Mouse (Mus musculus) heart, embryonic 16.5 days (tissue): Measurements from ENCODE around the gene Prr15l. TPM values are rescaled to one million over a fixed set of nuclear protein-coding genes. Genes with fewer than 3 reads are reported as not detected.

ENCODE experiments used
- ATAC-seq: fragments of 200-750 bp; cut with Nextera tagmentation; replicated peaks from 2 replicates; pipeline ENCODE4 v1.8.0; 2017; ENCODE audit warnings: moderate number of reproducible peaks; ENCODE audit not compliant: insufficient read depth, low FRiP score; ENCODE audit errors: extremely low read depth
- H3K27ac ChIP-seq: fragments of 300-500 bp; sonication (generic); 2 replicates; pipeline ENCODE4 v1.5.1; 2014; ENCODE audit warnings: mild to moderate bottlenecking, low read length, control low read depth, moderate library complexity
- H3K27me3 ChIP-seq: fragments of 300-500 bp; sonication (generic); 2 replicates; pipeline ENCODE4 v1.6.1; 2014; ENCODE audit warnings: low read length, mixed read lengths; ENCODE audit not compliant: control insufficient read depth, insufficient read depth
- H3K36me3 ChIP-seq: fragments of 300-500 bp; sonication (generic); 2 replicates; pipeline ENCODE4 v1.6.1; 2014; ENCODE audit not compliant: control insufficient read depth, insufficient read depth
- H3K4me1 ChIP-seq: fragments of 300-500 bp; sonication (generic); 2 replicates; pipeline ENCODE4 v1.6.1; 2014; ENCODE audit warnings: low read length, mixed read lengths; ENCODE audit not compliant: control insufficient read depth, insufficient read depth
- H3K4me2 ChIP-seq: fragments of 300-500 bp; sonication (generic); 2 replicates; pipeline ENCODE4 v1.6.1; 2014; ENCODE audit warnings: low read depth, mild to moderate bottlenecking, control low read depth, low read length
- H3K4me3 ChIP-seq: fragments of 300-500 bp; sonication (generic); 2 replicates; pipeline ENCODE4 v1.5.1; 2014; ENCODE audit warnings: mild to moderate bottlenecking, control low read depth, low read length
- H3K9ac ChIP-seq: fragments of 300-500 bp; sonication (generic); 2 replicates; pipeline ENCODE4 v1.6.1; 2014; ENCODE audit warnings: low read length, control low read depth
- H3K9me3 ChIP-seq: fragments of 300-500 bp; sonication (generic); replicated peaks from 2 replicates; pipeline ENCODE4 v1.6.1; 2016; ENCODE audit warnings: low read length; ENCODE audit not compliant: control insufficient read depth
- WGBS: fragments of 180-500 bp; shearing (Covaris S2); extraction: QIAGEN DNeasy Blood & Tissue Kit; methylation state at CpG from one replicate; pipeline ENCODE4 v1.1.7; 2014; 5-methylcytosine and 5-hydroxymethylcytosine counted together
- polyA plus RNA-seq: library from polyadenylated mRNA; unstranded; fragments of >200 nt; fragmentation: Nextera tagmentation; extraction: Ambion mirVana; gene quantifications from 2 replicates; pipeline ENCODE4 v1.2.1, GENCODE M21; 2015

Prr15l gene
- polyA plus RNA-seq, 1 experiment from 2014 or later, result 1.0 TPM

DNA sequence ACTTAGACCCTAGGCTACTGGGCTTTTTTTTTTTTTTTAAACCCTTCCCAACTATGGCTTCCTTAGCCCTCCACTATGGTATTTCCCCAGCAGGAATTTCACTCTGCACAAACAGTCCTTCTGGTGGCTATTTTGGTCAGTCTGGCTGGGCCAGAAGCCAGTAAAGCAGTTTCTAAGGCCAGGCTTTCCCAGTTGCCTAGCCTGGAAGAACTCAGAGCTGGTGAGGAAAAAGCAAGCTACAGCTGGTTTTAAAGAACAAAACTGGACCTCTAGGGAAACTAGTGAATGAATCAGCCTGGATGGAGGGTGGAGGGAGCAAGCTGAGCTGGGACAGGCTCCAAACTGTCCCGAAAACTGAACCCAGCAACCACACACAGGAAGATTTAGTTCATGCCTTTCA is 41.8 kb downstream of the Prr15l start:
- Histone ChIP-seq H3K4me1 (peaks cover 66% of the 10 kb centered on the region), H3K27me3 (no peaks in the 10 kb centered on the region), H3K9me3 (no peaks in the 10 kb centered on the region), H3K4me2 (peak overlapping the region; percentile 71), H3K36me3 (no peaks in the 10 kb centered on the region), H3K9ac (peak overlapping the region; percentile 73), H3K27ac (peak overlapping the region; percentile 100), H3K4me3 (peak overlapping the region; percentile 33; the same call in 1 of the 2 replicates)
- peak; percentile 74 for ATAC-seq
- WGBS, result 16% methylated on average over 1 of the region's 1 CpGs

GRCm38 (mm10) chr11:96970341-96970740 is 42.4 kb downstream of the Prr15l start:
- H3K27ac ChIP-seq, result peak overlapping the region; percentile 100
- H3K4me1 ChIP-seq, result peaks cover 68% of the 10 kb centered on the region
- H3K4me2 ChIP-seq, result peak overlapping the region; percentile 71; the same call in 1 of the 2 replicates
- H3K27me3 ChIP-seq, result no peaks in the 10 kb centered on the region
- ATAC-seq, result no peak
- H3K36me3 ChIP-seq, result no peaks in the 10 kb centered on the region
- 27% methylated on average over 3 of the region's 3 CpGs for WGBS
- peak overlapping the region; percentile 67 for H3K9ac ChIP-seq
- no peak overlapping the region for H3K4me3 ChIP-seq
- H3K9me3 ChIP-seq, result no peaks in the 10 kb centered on the region

DNA sequence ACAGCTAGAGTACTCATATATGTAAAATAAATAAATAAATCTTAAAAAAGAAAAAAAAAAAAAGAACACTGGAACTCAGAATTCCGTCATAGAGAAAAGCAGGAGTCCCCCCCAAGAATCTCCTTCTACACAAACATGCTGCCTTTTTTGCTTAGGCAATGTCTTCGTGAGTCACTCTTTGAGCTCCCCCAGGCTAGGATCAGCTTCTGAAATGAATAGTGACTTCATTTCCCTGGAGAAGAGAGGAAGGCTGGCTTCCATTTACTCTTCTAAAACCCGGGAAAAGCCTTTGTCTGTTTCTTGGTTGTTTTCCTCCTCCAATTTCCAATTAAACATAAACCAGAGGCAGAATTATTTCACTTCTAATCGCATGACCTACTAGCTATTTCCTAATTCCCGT is 45.0 kb downstream of the Prr15l start:
- no peak overlapping the region for H3K4me2 ChIP-seq
- peaks cover 67% of the 10 kb centered on the region for H3K4me1 ChIP-seq
- H3K27me3 ChIP-seq, result no peaks in the 10 kb centered on the region
- peak overlapping the region; percentile 32; the same call in 1 of the 2 replicates for H3K27ac ChIP-seq
- WGBS, result 76% methylated on average over 5 of the region's 5 CpGs
- no peaks in the 10 kb centered on the region for H3K9me3 ChIP-seq
- no peak overlapping the region for H3K4me3 ChIP-seq
- no peaks in the 10 kb centered on the region for H3K36me3 ChIP-seq
- ATAC-seq, result no peak
- H3K9ac ChIP-seq, result no peak overlapping the region

DNA sequence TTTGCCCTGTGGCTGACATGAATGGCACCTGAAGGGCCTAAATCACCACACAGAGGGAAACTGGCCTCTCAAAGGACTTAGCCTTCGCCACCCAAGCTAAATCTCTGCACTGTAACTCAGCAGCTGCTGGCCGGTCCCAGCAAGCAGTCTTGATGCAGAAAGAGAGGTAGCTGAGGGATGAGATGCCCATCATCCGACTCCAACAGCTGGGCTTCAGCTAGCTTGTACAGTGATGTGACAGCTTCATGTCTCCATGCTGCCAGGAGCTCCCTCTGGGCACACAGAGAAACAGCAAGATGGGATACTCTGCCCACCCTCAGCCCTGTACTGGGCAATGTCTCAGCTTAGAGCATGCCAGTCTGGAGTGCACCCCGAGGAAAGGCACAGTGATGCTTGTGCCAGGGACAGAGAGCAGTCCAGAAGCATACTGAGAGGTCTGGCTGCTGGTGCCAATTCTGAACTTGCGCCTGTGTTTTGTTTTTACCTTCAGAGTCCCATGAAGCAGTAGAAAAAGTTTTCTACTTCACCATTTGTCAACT is 45.6 kb downstream of the Prr15l start:
- WGBS, result 79% methylated on average over 5 of the region's 5 CpGs
- Histone ChIP-seq H3K9ac (no peak overlapping the region), H3K27me3 (no peaks in the 10 kb centered on the region), H3K36me3 (no peaks in the 10 kb centered on the region), H3K27ac (peak overlapping the region; percentile 43), H3K4me3 (no peak overlapping the region), H3K9me3 (no peaks in the 10 kb centered on the region), H3K4me2 (no peak overlapping the region), H3K4me1 (peaks cover 65% of the 10 kb centered on the region)
- no peak for ATAC-seq

DNA sequence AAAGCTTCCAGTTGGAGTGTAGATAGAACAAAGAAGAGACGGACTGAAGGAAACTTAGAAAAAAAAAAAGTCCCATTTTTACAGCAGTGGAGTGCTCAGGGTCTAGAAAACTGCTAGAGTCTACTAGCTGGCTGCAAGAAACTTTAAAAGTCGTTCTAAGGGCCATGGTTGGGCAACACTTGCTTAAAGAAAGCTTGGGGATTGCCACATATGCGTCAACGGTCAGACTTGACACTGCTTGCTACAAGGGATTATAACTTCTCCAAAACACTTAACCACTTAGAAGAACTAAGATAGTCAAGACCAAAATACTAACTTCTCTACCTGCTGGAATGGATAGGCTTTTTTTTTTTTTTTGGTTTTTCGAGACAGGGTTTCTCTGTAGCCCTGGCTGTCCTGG is 46.9 kb downstream of the Prr15l start:
- Histone ChIP-seq H3K27me3 (no peaks in the 10 kb centered on the region), H3K9me3 (no peaks in the 10 kb centered on the region), H3K36me3 (no peaks in the 10 kb centered on the region), H3K4me2 (no peak overlapping the region), H3K9ac (no peak overlapping the region), H3K27ac (no peak overlapping the region), H3K4me1 (peaks cover 54% of the 10 kb centered on the region), H3K4me3 (no peak overlapping the region)
- 70% methylated on average over 5 of the region's 5 CpGs for WGBS
- ATAC-seq, result no peak

- peak overlapping the region; percentile 87 for H3K9ac ChIP-seq
Measured at GRCm38 (mm10) chr11:96975511-96976378, 47.8 kb downstream of the Prr15l start.

DNA sequence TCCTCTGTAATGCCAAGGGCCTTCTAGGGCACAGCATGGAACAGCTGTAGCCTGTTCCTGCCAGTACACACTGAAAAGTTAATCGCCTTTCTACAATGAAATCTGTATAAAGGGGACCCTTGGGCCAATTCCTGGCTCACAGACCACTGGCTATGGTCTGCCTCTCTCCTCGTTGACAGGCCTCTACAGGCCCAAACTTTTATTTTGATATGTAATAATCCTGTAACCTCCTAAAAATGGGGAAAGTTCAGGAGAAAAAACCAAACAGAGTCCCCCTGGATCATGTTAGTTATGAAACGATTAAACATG is 48.4 kb downstream of the Prr15l start:
- Histone ChIP-seq H3K36me3 (no peaks in the 10 kb centered on the region), H3K27ac (peak overlapping the region; percentile 95), H3K4me1 (peaks cover 40% of the 10 kb centered on the region), H3K4me3 (peak overlapping the region; percentile 68), H3K9ac (peak overlapping the region; percentile 87), H3K27me3 (no peaks in the 10 kb centered on the region; the same call in 1 of the 2 replicates), H3K9me3 (no peaks in the 10 kb centered on the region), H3K4me2 (peak overlapping the region; percentile 87)
- no peak for ATAC-seq
- 37% methylated on average over 3 of the region's 3 CpGs for WGBS

More at GRCm38 (mm10) chr11:96975511-96976378, 47.8 kb downstream of the Prr15l start:
- Histone ChIP-seq H3K4me3 (peak overlapping the region; percentile 68; the same call in 1 of the 2 replicates), H3K36me3 (no peaks in the 10 kb centered on the region), H3K4me2 (peak overlapping the region; percentile 87), H3K9me3 (no peaks in the 10 kb centered on the region), H3K27me3 (no peaks in the 10 kb centered on the region), H3K27ac (peak overlapping the region; percentile 95), H3K4me1 (peaks cover 44% of the 10 kb centered on the region)
- no peak for ATAC-seq
- 66% methylated on average over 10 of the region's 10 CpGs for WGBS

DNA sequence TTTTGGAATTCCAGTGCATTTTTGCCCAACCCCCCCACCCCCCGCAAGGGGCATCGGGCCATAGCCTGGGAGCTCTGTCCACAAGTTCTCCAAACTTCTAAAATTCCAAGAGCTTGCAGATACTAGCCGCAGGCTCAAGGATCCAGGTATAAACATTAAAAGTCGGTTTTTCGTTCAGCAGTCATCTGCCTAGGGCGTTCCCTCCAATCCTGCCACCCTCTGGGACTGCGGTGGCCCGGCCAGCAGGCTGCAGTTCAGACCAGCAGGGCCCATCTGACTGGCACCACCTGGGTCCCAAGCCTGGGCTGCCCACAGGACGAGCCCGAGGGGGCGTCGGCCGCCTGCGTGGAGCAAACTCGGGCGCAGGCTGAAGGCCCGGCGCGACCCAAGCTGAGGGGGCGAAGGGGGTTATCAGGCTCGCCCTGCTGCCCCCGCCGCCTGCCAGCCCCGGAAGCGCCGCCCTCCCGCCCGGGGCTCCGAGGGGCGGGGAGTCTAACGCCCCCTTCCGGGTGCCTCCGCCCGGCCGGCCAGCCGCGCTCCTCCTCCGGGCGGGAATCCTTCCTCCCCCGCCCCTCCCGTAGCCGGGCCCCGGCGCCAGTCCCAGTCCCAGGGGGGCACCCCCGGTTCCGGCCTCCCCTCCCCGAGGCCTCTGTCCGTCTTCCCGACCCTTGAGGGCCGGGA is 49.1 kb downstream of the Prr15l start:
- Histone ChIP-seq H3K4me2 (peak overlapping the region; percentile 87), H3K27ac (peak overlapping the region; percentile 95), H3K9ac (peak overlapping the region; percentile 87), H3K9me3 (no peaks in the 10 kb centered on the region), H3K4me1 (peaks cover 33% of the 10 kb centered on the region), H3K4me3 (peak overlapping the region; percentile 68), H3K27me3 (no peaks in the 10 kb centered on the region; the same call in 1 of the 2 replicates), H3K36me3 (no peaks in the 10 kb centered on the region)
- 1% methylated on average over 36 of the region's 50 CpGs for WGBS
- peak; percentile 81 for ATAC-seq
